Mouse (Mus musculus) megakaryocyte, adult 5-6 weeks (primary cell): ENCODE data around the gene Pibf1. TPM values are rescaled to one million over a fixed set of nuclear protein-coding genes. Genes with fewer than 3 reads are reported as not detected.

ENCODE experiments used
- ATAC-seq: 2 replicates; pipeline ENCODE4 v1.8.0; 2016; ENCODE audit warnings: mild to moderate bottlenecking, inconsistent platforms; ENCODE audit not compliant: poor library complexity, severe bottlenecking
- total RNA-seq, 2 experiments: library from RNA; stranded (forward) in 1 of 2; stranded (reverse) in 1 of 2; fragments of 153-499, 151-499 nt in 1 of 2; fragments of 221-1000, 200-1000 nt in 1 of 2; gene quantifications; 2 replicates each; pipeline versions ENCODE4 v1.2.3 to v1.2.4; 2015 to 2017

Pibf1 gene
- total RNA-seq, 2 experiments from 2014 or later: 24.0 to 24.1 TPM

DNA sequence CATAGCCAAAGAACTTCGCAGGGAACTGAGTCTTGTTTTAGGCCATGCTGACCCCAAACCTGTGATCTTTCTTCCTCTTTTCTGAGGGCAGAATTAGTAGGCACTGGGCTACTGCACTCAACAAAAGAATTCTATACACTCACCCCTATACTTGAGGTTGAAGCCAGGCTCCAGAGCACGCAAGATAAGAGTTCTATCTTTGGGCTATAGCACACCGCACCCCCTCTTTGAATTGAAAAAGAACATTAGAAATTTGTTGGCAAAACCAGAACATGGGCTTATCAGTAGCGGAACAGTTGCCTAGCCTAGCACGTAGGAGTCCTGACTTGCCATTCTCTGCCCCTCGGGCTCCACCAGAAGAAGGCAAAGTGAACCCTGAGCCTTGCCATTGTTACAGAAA, 164.6 kb downstream of the Pibf1 start:
- peak; percentile 21; the same call in 1 of the 2 replicates for ATAC-seq

DNA sequence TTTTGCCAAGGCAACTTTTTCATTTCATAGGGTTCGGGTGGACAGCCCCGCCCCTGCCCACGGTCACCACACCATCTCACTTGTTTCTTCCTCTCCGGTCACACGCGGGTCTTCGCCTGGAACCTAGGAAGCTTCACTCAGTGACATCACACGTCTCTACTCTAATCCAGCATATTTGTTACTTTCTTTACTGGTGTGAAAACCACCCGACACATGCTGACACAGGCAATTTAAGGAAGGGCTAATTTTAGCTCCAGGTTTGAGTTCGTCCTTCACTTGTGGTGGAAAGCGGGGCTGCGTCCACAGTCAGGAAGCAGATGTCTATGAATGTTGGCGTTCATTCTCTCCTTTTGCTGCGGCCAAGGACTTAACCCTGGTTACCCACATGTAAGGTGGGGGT, 166.6 kb downstream of the Pibf1 start:
- ATAC-seq: peak; percentile 81

DNA sequence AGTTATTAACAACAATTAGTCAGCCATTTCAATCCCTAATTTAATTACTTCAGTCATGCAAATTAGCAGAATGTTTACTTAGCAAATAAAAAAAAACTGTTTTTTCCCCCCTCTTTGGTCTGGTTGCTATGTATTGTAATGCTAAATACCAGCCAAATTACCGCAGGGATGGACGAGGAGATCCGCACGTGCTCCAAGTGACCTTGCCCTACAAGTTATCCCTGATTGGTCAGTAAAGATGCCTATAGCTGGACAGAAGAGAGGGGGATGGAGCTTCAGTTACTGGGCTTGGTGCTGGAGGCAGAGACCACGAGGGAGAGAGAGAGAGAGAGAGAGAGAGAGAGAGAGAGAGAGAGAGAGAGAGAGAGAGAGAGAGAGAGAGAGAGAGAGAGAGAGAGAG, 167.5 kb downstream of the Pibf1 start:
- ATAC-seq: no peak

DNA sequence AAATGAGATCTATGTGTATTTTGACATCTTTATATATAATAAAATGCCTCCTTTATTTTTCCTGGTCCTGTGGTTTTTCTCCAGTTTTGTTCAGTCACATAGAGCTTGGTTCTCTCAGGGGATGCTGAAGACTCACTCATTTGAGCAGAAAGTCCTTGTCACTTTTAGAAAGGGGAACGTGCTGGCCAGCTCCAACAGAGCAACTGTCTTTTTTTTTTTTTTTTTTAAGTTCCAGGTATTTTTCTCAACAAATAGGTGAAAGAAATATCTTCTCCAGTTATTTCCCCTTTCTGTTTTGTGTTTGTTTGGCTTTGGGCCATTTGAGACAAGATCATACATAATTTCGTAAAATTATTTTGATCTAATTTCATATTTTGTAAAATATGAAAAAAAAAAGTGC, 174.8 kb downstream of the Pibf1 start:
- no peak for ATAC-seq

DNA sequence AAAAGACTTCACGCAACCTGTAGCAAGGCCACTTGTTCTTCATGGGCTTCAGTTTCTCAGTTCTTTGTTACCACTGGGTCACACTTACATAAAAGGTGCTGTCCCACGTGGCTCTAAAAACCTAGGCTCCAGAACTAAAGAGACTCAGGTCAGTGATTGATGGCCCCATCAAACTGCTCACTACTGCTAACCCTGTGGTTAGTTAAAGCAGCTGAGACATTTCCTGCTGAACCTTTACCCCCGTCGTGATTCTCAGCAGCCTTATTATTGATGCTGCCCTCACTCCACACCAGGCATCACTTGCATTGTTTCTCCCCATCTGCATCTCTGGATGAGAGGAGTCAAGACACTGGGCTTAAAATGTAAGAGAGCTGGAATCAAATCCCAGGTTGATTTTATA, 176.6 kb downstream of the Pibf1 start:
- no peak for ATAC-seq

DNA sequence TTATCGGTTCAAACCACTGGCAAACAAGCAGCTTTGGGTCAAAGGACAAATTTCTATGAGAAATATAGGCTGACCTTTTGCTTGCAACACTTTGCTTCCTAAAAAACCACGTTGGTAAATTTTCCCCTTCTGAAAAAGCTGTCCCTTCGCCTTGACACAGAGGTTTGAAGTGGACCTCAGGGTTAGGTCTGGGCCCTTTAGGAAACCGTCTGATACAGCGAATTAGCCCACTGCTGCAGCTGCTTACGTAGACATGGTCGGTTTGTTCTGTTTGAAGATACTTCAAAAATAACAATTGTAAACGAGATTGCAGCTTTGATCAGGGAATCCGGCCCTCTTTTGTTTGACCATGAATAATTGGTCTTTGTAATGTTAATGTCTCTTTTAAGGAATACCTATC, 179.1 kb downstream of the Pibf1 start:
- peak; percentile 28 for ATAC-seq

DNA sequence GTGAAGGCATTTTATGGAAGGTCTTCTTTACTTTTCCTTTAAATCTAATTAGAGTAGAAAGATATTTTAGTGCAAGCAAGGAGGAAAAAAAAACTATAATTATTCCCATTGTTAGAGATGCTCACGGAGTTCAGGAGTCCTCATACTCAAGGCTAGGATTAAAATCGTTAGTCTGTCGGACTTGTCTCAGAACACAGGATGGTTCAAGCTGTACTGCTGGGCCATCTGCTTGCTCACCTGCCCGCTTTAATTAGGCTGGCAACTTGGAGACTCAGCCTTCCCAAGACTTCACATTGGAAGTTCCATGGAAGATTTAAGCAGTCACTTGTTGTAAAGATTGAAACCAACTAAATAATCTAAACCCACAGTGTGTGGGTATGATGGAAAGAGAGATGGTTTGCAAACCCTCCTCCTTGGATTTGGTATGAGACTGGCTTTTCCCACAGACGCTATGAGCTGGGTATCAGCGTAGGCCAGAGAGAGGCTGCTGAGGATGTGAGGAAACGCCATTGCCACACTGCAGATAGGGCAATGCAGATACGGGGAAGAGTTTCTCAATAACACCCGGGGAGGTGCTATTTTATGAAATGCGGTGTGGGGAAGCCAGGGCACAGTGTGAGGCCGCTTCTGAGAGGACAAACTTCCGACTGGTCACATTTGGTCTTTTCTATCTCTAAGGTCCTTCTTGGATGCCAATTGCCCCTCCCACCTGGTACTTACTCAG, 179.7 kb downstream of the Pibf1 start:
- peak; percentile 93 for ATAC-seq

DNA sequence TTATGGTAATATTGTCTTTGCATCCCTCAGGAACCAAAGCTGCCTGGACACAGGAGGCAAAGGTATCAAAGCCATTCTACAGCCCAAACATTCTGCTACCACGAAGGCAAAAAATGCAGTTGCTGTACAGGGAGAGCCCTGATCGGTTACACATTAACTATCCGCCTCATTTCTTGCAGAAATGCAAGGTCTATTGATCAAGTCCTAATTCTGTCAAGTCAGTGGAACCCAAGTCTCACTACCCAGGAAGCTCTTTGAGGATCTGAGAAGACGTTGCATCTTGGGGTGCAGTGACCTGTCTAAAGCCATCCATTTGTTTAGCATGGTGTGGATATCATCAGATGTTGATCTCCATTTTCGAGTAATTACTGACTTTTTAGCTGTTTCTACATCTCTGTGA, 181.2 kb downstream of the Pibf1 start:
- ATAC-seq: no peak

DNA sequence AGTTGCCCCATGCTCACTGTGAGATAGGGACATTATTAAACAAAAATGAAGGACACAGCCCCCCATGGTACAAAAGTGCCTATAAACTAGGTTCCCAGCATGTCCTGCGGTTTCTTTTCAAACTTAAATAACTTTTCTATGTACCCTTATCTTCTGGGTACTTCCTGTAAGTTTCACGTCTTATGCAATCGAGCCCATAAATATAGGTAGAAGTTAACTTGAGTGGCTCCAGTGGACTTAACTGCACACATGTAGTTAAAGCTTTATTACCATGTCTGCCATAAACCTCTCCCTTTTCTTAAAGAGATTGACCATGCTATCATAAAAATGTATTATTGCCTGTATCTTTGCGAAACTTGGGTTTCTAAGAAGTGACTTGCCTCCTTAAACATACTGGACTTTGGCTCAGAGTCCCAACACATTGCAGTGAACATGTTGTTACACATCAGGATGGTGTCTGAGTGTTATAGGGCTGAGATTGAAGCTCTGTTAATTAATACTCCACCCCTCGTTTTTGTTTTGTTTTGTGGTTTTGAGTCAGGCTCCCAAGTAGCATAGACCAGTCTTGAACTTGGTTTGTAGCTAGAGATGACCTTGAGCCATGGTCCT, 181.7 kb downstream of the Pibf1 start:
- ATAC-seq: no peak

DNA sequence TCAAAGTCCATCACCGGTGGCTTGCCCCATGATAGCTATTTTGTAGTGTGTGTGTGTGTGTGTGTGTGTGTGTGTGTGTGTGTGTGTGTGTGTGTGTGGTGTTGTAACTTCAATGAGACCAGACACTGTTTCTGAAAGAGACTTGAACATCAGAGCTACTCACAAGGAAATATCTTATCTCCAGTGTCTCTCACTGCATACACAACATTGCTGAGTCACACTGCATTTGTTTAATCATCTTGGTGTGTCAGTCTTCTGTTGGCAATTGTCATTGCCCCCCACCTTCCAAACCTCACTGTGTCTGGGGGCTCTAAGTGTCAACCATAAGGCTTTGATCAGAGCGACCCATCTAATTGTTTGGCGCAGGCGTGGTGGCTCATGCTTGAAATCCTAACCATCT, 186.3 kb downstream of the Pibf1 start:
- ATAC-seq: no peak; the same call in 1 of the 2 replicates

DNA sequence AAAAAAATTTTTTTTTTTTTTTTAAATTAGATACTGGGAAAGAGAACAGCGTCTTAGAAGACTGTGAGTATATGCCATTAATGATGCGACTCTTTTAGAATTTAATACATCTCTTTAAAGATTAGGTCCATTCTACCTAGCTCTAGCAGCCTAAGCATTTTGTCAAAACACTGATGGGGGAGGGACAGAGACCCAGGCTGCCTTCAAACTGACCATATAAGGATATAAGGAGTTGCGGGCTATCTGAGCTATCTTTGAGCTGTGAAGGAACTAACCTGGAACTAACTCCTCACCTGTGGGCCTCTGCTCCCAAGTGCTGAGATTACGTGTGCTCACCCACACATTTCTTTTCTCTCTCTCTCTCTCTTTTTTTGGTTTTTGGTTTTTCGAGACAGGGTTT, 193.0 kb downstream of the Pibf1 start:
- ATAC-seq: no peak

DNA sequence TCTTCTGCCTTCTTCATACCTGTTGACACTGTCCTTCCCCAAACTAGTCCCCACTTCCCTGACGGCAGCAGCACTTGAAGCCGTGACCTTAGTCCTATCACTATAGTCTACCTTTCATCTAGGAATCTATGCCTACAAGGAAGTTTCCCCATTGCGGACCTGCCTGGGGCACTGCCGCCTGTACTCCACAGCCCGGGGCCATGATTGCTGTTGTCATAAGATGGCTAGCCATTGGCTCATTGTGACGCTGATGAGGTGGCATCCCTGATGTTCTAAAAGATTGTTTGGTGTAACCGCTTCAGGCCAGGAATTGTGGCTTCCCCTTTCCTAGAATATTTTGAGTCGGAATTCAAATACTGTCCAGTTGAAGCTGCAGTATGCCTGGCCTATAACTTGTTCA, 195.2 kb downstream of the Pibf1 start:
- no peak for ATAC-seq

DNA sequence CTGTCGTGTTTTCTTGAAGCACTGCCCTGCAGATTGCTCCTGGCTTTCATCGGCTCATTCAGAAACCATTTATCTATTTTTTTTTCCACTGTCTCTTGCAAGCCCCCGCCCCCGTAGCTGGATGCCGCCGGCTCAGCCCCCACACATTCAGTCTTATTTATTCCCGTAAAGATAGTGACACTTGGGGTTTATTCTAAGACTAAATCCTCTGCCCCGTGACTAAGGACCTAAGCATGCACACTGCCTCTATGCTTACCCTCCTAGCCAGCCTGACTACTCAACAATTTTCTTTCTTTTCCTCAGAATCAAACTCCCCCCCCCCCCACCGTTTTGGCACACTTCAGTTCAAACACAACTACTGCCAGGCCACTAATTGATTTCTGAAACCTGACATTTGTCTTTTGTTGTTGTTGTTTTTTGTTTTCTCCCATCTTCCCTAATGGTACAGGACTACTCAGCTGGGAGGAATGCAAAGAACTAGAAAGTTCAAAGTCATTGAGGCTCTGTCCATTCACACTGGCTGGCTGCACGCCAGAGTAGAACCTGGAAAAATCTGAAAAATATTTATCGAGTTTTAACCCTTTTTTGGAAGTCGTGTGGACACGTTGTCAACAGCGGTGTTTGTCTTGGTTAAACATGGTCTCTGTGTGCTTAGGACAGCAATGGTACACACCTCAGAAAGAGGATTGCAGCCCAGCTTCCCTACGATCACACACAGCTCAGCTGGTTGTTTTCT, 196.6 kb downstream of the Pibf1 start:
- no peak for ATAC-seq

DNA sequence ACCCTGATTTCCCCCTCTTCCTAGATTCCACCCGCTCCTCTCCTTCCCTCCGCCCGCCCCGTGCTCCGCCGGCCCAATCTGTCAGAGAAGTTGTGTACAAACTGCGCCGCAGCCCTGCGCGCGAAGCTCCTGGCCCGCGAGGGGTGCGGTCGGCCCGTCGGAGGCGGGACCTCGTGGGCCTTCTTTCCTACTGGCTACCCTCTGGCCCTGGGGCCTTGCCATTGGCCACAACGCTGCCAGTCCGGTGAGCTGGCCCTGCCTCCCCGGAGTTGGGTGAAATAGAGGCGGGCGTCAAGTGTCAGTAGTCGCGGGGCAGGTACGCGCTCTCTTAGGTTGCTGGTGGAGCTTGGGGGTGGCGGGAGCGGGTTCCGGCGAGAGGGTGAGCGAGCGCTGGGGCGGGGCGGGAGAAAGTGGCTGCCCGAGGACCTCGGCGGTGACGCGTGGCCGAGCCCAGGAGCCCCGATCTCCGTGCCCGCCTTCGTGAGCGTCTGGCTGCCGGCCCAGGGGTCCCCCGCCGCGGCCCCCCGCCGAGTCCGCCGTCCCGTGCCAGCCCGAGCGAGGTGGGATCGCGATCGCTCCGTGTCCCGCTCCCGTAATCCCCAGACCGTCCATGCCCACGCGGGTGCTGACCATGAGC, 199.3 kb downstream of the Pibf1 start, which contains the start of gene Klf5:
Gene Klf5 (plus strand): TSS at position 307 of the 637 bp plus-strand sequence.
- peak; percentile 95 for ATAC-seq

DNA sequence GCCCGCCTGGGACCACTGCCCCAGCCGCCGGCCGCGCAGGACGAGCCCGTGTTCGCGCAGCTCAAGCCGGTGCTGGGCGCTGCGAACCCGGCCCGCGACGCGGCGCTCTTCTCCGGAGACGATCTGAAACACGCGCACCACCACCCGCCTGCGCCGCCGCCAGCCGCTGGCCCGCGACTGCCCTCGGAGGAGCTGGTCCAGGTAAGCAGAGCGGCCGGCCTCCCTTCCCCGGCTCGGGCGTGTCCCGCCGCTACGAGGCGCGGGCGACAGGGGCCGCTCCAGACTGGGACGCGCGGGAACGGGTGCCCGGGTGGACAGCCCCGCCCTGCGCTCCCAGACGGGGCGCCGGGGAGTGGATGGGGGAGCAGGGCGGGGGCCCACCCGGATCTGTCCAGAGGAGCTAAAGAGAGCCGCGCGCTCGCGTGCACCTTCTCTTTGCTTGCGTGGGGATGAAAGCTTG, 199.8 kb downstream of the Pibf1 start:
- ATAC-seq: peak; percentile 36

DNA sequence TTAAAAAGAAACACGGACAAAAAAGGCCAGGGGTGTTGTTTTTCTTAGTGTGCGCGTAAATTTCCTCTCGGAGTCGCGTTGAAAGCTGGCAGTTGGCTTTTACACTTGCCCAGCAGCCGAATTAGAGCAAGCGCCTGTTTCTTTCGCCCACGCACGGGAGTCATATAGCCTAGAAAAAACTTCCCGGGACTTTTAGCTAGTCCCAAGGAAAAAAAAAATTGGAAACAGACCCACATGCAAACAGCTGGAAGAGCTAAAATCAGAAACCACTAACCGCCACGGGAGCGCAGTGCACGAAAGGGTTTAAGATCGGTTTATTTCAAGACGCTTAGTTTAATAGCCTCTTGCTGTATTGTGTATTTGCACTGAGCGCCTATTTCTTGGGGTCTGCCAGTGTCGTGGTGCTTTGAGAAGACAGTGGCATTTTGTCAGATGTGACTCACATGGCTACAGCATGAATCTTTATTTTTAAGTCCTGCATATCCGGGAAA, 200.5 kb downstream of the Pibf1 start:
- ATAC-seq: no peak

DNA sequence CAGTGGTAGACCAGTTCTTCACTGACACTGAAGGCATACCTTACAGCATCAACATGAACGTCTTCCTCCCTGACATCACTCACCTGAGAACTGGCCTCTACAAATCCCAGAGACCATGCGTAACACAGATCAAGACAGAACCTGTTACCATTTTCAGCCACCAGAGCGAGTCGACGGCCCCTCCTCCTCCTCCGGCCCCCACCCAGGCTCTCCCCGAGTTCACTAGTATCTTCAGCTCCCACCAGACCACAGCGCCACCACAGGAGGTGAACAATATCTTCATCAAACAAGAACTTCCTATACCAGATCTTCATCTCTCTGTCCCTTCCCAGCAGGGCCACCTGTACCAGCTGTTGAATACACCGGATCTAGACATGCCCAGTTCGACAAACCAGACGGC, 202.2 kb downstream of the Pibf1 start:
- ATAC-seq: no peak
